Mouse (Mus musculus) bone marrow macrophage, adult 2 months (primary cell): ENCODE measurements around the gene Elavl4.

Experiments
- CTCF ChIP-seq: IDR thresholded peaks from 2 replicates; pipeline ENCODE4 v1.5.1; 2012; ENCODE audit warnings: low read depth, mild to moderate bottlenecking, low read length, moderate library complexity
- POLR2A ChIP-seq: IDR thresholded peaks from 2 replicates; pipeline ENCODE4 v1.6.1; 2012; ENCODE audit warnings: mild to moderate bottlenecking, low read depth, low read length, borderline replicate concordance

DNA sequence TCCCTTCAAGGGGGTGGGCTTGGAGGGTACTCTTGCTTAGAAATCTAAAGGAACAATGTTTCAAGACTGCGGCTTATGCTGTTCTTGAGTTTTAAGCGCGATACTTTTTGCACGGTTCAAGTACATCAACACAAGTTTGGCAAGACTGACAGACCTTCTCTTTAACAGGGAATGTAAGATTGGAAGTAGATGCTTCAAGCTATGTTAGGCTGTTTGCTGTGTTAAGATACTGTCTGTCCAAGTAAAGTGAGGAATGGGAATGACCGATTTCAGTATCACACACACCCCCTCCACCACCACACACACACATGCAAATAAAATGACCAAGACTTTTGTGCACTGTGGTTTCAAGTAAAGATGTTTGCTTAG lies 276 bp upstream of the Elavl4 start:
- TF ChIP-seq CTCF (no peak), POLR2A (no peak)
